Mouse (Mus musculus): ENCODE data around the gene Yipf1. TPM values are rescaled to one million over a fixed set of nuclear protein-coding genes. Genes with fewer than 3 reads are reported as not detected.

Yipf1 gene
- polyA plus RNA-seq (2017; shearing (Covaris generic)): 53.7 TPM

GRCm38 (mm10) chr4:107313690-107314478 lies at the start of gene Yipf1:
Gene Yipf1 (plus strand): TSS chr4:107314363.

DNA sequence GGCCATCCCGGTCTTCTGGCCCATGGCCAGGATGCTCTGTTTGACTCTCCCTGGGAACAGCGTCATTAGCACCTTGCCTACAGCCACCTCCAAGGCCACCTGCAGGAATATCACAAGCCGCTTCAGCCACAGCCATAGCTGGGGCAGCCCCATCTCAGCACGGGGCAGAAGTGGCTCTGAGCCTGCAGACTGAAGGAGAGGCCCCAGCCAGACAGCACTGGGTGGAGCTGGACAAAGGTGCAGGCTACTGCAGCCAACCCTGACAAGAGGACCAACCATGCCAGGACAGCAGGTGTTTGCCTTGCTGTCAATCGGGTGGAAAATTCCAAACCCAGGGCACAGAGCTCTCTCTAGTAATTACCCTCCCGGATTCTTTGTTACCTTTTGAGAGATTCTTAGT lies 7.2 kb upstream of the Yipf1 start, which contains the start of gene Dio1:
Gene Dio1, minus strand, starts transcription at position 204 of the 400 bp plus-strand sequence.

DNA sequence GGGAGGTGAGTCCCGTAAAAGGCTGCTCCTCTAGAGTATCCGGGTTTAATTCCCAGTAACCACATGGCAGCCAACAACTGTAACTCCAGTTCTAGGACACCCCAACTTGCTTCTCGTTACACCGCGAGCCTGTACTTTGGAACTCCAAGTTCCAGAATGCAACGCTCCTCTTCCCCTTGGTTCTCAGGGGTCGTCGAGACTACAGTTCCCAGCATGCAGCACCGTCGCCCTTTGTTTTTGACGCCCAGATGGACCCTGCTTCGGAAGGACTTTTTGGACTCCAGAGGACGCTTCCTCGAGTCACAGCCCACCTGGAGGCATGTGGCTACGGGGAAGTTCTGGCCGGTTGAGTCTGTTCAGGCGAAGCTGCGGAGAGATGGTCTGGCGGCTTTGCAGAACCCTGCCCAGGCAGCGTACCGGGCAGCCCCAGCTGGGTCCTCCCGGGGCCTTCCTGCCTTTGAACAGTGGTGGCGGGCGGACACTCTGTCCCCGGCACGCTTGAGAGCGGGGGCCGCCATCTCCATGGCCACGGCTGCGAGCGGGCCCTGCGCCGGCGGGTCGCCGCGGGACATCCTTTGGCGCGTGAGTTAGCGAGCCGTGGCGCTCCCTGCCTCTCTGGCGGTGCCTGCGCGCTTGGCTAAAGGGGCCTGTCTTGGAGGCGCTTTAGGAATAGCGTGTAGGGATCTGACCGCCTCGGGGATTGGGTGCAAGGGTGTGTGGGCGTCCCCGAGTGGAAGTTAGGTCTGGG lies 53.6 kb downstream of the Yipf1 start, which contains the start of gene Ndc1:
Gene Ndc1, plus strand, starts transcription at position 218 of the 748 bp plus-strand sequence.

Other genes with a start within 250 kb of the Yipf1 start
- gene Mrpl37, start 247.5 kb upstream of the Yipf1 start, polyA plus RNA-seq (2017; shearing (Covaris generic)): 48.8 TPM
- 7.8 TPM for gene Cyb5rl, start 247.4 kb upstream of the Yipf1 start, polyA plus RNA-seq (2017; shearing (Covaris generic))
- gene Cdcp2, start 217.5 kb upstream of the Yipf1 start, polyA plus RNA-seq (2017; shearing (Covaris generic)): not detected
- 244 TPM for gene Tmem59, start 136.0 kb upstream of the Yipf1 start, polyA plus RNA-seq (2017; shearing (Covaris generic))
- 14.4 TPM for gene Tceanc2, start 135.2 kb upstream of the Yipf1 start, polyA plus RNA-seq (2017; shearing (Covaris generic))
- gene Ldlrad1, start 105.2 kb upstream of the Yipf1 start, polyA plus RNA-seq (2017; shearing (Covaris generic)): not detected
- 12.8 TPM for gene Lrrc42, start 60.8 kb upstream of the Yipf1 start, polyA plus RNA-seq (2017; shearing (Covaris generic))
- gene Hspb11, start 60.8 kb upstream of the Yipf1 start, polyA plus RNA-seq (2017; shearing (Covaris generic)): 9.1 TPM
- not detected for gene Dio1, start 7.2 kb upstream of the Yipf1 start, polyA plus RNA-seq (2017; shearing (Covaris generic))
- gene Ndc1, start 53.4 kb downstream of the Yipf1 start, polyA plus RNA-seq (2017; shearing (Covaris generic)): 5.1 TPM
- gene Glis1, start 120.2 kb downstream of the Yipf1 start, polyA plus RNA-seq (2017; shearing (Covaris generic)): 0.95 TPM

Measured in effector memory CD4-positive, alpha-beta T cell, adult 5 months (primary cell).